Mouse (Mus musculus) cerebellum, postnatal 4 days (tissue): ENCODE data around the gene Cdkl3.

Experiments used
- DNase-seq, 2 experiments: peaks; one replicate each; pipeline ENCODE4 v3.0.0; 2022; ENCODE audit warnings: low spot score in 2 of 2, mixed read lengths in 1 of 2

The Cdkl3 gene

GRCm38 (mm10) chr11:52003772-52004528 lies at the start of gene Cdkl3:
Gene Cdkl3 (plus strand): TSS chr11:52004221.
- peak; percentile 74 to 87 for DNase-seq

- no peak for DNase-seq
Observed at GRCm38 (mm10) chr11:51956112-51956511, 47.9 kb upstream of the Cdkl3 start.

GRCm38 (mm10) chr11:51957760-51958159 lies 46.3 kb upstream of the Cdkl3 start:
- no peak for DNase-seq

DNA sequence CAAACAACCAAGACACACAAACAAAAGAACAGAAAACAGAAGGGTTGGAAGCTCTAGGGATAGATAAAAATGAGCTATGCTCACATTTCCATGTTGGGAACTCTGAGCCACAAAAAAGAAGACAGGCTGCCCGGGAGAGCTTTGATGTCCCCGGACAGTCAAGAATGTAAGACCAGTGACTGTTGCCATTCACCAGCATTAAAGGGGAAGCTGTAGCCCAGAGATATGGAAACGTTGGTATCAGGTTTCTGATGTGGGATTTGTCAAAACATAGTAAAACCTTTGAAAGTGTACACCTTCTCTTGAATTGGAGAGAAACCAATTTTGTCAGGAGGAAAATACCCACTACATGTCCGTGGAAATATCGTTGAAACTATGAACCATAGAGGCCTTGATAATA lies 44.5 kb upstream of the Cdkl3 start:
- no peak for DNase-seq

DNA sequence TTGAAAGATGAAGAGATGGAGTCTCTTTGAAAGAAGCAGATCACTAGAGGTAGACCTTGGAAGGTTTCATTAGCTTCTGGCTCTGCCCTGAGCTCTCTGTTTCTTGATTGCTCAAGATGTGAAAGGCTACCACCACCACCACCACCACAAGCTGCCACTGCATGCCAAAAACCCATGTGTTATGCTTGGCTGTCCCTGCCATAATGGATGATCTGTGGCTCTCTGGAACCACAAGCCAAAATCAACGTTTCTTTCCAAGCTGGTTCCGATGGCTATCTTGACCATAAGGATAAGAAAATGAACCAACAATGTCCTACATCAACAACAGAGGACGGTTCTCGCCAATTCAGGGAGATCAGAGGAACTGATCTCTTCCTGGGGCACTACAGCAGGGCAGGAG lies 44.0 kb upstream of the Cdkl3 start:
- DNase-seq: no peak

- DNase-seq: peak in 1 of 2 experiments; percentile 22
Observed at GRCm38 (mm10) chr11:51960967-51961471, 43.0 kb upstream of the Cdkl3 start.

GRCm38 (mm10) chr11:51961761-51962160 lies 42.3 kb upstream of the Cdkl3 start:
- DNase-seq: no peak

DNA sequence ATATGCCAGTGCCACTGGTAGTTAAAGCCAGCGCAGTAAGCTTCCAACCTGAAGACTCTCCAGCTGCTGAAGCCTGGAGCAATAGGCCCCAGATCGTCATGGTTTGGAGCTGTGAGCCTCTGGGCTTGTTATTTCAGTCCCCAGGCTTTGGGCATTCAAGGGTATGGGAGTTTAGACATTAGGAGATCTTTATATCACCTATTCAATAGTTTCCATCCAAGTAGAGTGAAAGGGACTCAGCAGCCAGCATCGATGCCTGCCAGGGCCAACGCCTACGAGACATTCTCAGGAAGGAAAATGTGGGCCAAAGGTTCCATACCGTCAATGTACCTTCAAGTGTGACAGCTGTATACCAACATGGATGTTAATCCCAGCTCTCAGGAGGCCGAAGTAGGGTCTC lies 41.7 kb upstream of the Cdkl3 start:
- no peak for DNase-seq

DNA sequence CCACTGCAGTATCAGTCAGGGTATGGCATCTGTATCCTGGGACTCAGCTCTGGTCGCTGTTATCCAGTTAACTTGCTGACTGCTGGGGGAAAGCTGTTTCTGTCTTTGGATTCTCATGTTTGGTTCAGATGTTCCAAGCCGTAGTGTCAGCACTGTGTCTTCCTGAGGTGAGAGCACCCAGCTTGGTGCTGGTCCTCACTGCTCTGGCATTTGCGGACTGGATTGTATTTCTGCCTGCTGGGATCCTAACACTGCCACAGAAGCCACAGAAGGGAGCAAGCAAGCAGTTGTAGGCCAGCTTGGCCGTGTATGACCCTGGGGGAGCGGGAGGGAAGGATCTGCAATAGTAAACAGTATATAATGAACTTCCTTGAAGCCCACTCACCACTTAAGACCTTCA lies 37.4 kb upstream of the Cdkl3 start:
- no peak for DNase-seq

GRCm38 (mm10) chr11:51967443-51968401 lies 36.3 kb upstream of the Cdkl3 start, which contains the start of gene Cdkn2aipnl:
Gene Cdkn2aipnl (plus strand): TSS chr11:51967661.
- DNase-seq: peak; percentile 95 to 96

- no peak for DNase-seq
Observed at GRCm38 (mm10) chr11:51968896-51969295, 35.1 kb upstream of the Cdkl3 start.

DNA sequence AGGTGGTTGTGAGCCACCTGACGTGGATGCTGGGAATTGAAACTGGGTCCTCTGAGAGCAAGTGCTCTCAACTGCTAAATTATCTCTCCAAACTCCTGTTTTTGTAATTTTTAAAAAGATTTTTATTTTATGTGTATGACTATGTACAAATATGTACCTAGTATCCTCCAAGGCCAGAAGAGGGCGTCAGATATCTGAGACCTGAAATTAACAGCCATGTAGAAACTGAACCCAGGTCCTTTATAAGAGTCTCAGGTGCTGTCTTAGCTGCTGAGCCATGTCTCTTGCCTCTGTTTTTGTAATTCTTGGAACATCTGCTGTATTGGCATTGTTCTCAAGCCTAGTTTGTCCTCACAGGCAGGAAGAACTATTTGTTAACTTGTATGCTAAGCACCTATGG lies 34.5 kb upstream of the Cdkl3 start:
- no peak for DNase-seq

GRCm38 (mm10) chr11:51971644-51972043 lies 32.4 kb upstream of the Cdkl3 start:
- no peak for DNase-seq

DNA sequence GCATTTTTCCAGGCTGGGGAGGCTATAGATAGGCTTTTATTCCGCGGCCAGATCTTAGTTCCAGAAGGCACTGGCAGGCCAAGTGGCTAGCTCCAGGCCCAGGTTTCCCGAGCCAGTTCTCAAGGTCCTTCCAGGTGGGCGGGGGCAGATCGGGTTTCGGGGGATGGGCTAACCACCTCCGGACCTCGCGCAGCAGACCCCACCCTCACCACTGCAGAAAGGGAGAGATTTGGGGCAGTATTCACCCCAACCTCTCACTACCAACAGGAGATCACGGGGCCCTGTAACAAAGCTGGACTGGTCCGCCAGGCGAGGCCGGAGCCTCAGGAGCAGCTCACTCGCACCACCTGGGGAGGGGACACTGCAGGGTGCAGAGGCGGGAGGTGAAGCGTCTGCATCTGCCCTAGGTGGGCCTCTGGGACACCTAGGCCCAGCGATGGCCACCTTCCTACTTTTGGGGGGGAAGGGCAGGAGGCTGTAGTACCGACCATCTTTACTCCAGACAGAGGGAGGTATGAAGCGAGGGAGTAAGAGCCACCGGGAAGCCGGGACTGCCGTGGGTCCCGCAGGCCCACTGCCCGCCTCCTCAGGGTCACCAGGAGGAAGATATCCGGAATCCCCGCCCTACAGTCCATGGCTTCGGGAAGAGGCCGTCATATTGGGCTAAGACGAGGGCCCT lies 4.3 kb upstream of the Cdkl3 start:
- DNase-seq: peak; percentile 31 to 39

GRCm38 (mm10) chr11:52000290-52000962 lies 3.6 kb upstream of the Cdkl3 start, which contains the start of gene Ube2b:
Gene Ube2b (minus strand): TSS chr11:52000762.
- peak; percentile 97 to 98 for DNase-seq

DNA sequence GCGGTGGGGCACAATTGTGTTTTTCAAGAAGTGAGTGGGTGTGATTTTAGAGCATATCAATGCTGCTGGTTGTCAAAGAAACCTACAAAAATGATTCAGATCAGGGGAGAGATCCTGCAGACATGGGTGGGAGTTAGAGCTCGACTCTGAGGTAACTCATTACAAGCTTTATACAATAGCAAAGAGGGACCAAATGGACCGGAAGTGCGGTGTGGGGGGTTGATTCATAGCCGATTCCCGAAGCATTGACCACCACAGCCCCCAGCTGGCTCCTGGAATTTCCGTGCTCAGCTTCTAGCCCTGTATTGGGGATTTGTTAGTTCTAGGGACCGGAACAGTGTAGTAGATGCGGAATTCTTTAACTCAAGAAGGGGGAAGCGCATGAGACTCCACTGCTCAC lies 2.7 kb upstream of the Cdkl3 start:
- DNase-seq: no peak

DNA sequence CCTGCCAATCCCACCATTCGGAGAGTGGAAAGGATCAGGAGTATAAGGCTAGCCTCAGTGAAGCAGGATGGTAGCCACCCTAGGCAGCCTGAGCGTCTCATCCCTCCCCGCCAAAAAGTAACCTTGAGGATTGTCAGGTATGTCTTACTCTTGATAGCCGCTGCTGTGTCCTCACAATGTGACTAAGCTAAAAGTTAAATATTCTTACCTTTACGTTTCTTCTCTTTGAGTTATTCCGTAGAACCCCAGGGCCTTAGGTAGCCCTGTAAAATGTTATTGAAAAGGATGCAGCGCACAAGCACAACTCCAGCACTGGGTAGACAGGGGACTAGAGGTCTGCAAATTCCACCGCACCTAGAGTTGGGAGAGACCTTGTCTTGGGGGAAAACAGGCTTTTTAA lies 2.2 kb upstream of the Cdkl3 start:
- DNase-seq: no peak

- no peak for DNase-seq
Observed at GRCm38 (mm10) chr11:52002842-52003504, 1.0 kb upstream of the Cdkl3 start.

GRCm38 (mm10) chr11:52003505-52003771 lies 583 bp upstream of the Cdkl3 start:
- DNase-seq: no peak

DNA sequence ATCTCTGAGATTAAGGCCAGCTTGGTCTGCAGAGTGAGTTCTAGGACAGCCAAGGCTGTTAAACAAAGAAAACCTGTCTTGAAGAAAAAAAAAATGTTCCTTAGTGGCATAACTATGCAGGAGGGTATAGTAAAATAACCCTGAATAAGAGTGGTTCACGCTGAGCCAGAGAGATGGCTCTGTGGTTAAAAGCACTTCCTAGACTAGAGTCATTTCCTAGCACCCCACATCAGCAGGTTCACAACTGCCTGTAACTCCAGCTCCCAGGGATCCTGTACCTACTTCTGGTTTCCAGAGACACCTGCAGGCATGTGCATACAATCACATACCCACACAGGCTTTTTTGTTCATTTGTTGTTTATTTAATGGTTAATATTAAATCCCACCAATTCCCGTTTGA lies 1.6 kb downstream of the Cdkl3 start:
- no peak for DNase-seq

DNA sequence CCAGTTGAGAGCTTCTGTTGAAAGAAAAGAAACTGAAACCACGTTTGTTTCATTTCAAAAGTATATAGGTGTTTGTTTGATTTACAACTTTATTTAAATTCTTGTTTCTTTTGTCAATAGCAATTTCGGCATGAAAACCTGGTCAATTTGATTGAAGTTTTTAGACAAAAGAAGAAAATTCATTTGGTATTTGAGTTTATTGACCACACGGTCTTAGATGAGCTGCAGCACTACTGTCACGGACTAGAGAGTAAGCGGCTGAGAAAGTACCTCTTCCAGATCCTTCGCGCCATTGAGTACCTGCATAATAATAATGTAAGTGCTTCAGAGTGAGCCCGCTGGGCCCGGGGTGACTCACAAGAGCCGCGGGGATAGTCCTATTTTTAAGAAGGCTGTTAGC lies 7.0 kb downstream of the Cdkl3 start:
- no peak for DNase-seq
